Comparison of ENCODE assay signal across 19 mouse cellular contexts in genomic region chr1:33136991-33137390, GRCm38 (mm10).
DNase-seq lines count a peak whose midpoint lies in the region; ATAC-seq lines count a peak whose summit lies in the region.
"Had no signal": no experiment of that assay in that cellular context is flagged by ENCODE, and none has a peak within 500 bp of the region (broad histone marks: within the 10 kb centered on the region; RNA-seq: fewer than 3 reads in every experiment).

No protein-coding gene starts in this region.

- no peak overlapping the region for H3K4me3 ChIP-seq in forebrain, embryonic 14.5 days (ENCODE audit: low read depth, low read length)
- no peak overlapping the region for H3K4me3 ChIP-seq in forebrain, embryonic 11.5 days (ENCODE audit: low read depth, low read length)
- no peak overlapping the region for H3K4me3 ChIP-seq in midbrain, embryonic 15.5 days
- no peak overlapping the region for H3K4me3 ChIP-seq in midbrain, embryonic 11.5 days (ENCODE audit: low read depth, low read length)
- H3K4me3 ChIP-seq: embryonic facial prominence, embryonic 12.5 days; forebrain, embryonic 12.5 days; heart, embryonic 12.5 days; hindbrain, embryonic 10.5 days; intestine, embryonic 15.5 days had no signal

- no peaks in the 10 kb centered on the region for H3K4me1 ChIP-seq in forebrain, embryonic 14.5 days (ENCODE audit: control insufficient read depth, insufficient read depth, low read length)
- no peaks in the 10 kb centered on the region for H3K4me1 ChIP-seq in forebrain, embryonic 11.5 days (replicated peaks; ENCODE audit: control insufficient read depth, insufficient read depth, low read length)
- no peaks in the 10 kb centered on the region for H3K4me1 ChIP-seq in midbrain, embryonic 15.5 days
- no peaks in the 10 kb centered on the region for H3K4me1 ChIP-seq in midbrain, embryonic 11.5 days (ENCODE audit: control insufficient read depth, insufficient read depth, low read length)
- H3K4me1 ChIP-seq: embryonic facial prominence, embryonic 12.5 days; forebrain, embryonic 12.5 days; heart, embryonic 12.5 days; hindbrain, embryonic 10.5 days; intestine, embryonic 15.5 days had no signal

- DNase-seq in forebrain, embryonic 14.5 days (ENCODE audit: low spot score) = peak; percentile 18
- DNase-seq in forebrain, embryonic 11.5 days (ENCODE audit: low spot score) = no peak
- DNase-seq in midbrain, embryonic 11.5 days (ENCODE audit: low spot score, missing footprints) = no peak
- DNase-seq in adrenal gland, postnatal 36 days = peak; percentile 14 to 16
- DNase-seq in c-Kit-positive CD71-positive TER-119-positive erythroid progenitor cells, embryonic 14.5 days (ENCODE audit: low spot score) = no peak
- no peak for DNase-seq in testis, postnatal 14 days (ENCODE audit: low spot score)
- DNase-seq: cerebellum, adult 2 months; cerebellum, postnatal 10 days; embryo, embryonic 11 days; forebrain, postnatal 0 days; gastrocnemius, postnatal 25 days; kidney, adult 18-20 months had no signal

- no peak overlapping the region for H3K9ac ChIP-seq in forebrain, embryonic 14.5 days (ENCODE audit: low read length)
- no peak overlapping the region for H3K9ac ChIP-seq in forebrain, embryonic 11.5 days (ENCODE audit: low read length)
- no peak overlapping the region for H3K9ac ChIP-seq in midbrain, embryonic 15.5 days
- no peak overlapping the region for H3K9ac ChIP-seq in midbrain, embryonic 11.5 days (ENCODE audit: low read length)
- H3K9ac ChIP-seq: embryonic facial prominence, embryonic 12.5 days; forebrain, embryonic 12.5 days; forebrain, postnatal 0 days; heart, embryonic 12.5 days; hindbrain, embryonic 14.5 days; intestine, embryonic 15.5 days had no signal

- 66% methylated on average over 7 of the region's 7 CpGs for WGBS in forebrain, embryonic 14.5 days
- 76% methylated on average over 7 of the region's 7 CpGs for WGBS in forebrain, embryonic 11.5 days
- 50% methylated on average over 7 of the region's 7 CpGs for WGBS in midbrain, embryonic 15.5 days
- 64% methylated on average over 7 of the region's 7 CpGs for WGBS in midbrain, embryonic 11.5 days

- H3K27ac ChIP-seq in forebrain, embryonic 14.5 days (ENCODE audit: low read depth, low read length) = no peak overlapping the region
- no peak overlapping the region for H3K27ac ChIP-seq in forebrain, embryonic 11.5 days (ENCODE audit: low read depth, low read length)
- H3K27ac ChIP-seq in midbrain, embryonic 15.5 days = no peak overlapping the region
- no peak overlapping the region for H3K27ac ChIP-seq in midbrain, embryonic 11.5 days (ENCODE audit: low read depth, low read length)
- H3K27ac ChIP-seq: embryonic facial prominence, embryonic 12.5 days; forebrain, embryonic 12.5 days; hindbrain, embryonic 10.5 days; hindbrain, embryonic 14.5 days; intestine, embryonic 15.5 days had no signal

- ATAC-seq in forebrain, embryonic 14.5 days = peak; percentile 40; the same call in 1 of the 2 replicates
- ATAC-seq in forebrain, embryonic 11.5 days (replicated peaks; ENCODE audit: low FRiP score) = no peak
- ATAC-seq in midbrain, embryonic 15.5 days (replicated peaks) = peak; percentile 79
- ATAC-seq in midbrain, embryonic 11.5 days (ENCODE audit: low FRiP score) = no peak
- ATAC-seq: forebrain, postnatal 0 days; intestine, embryonic 15.5 days had no signal

- H3K36me3 ChIP-seq in forebrain, embryonic 14.5 days (ENCODE audit: control insufficient read depth, insufficient read depth, low read length) = no peaks in the 10 kb centered on the region
- no peaks in the 10 kb centered on the region for H3K36me3 ChIP-seq in forebrain, embryonic 11.5 days (ENCODE audit: control insufficient read depth, insufficient read depth, low read length)
- H3K36me3 ChIP-seq in midbrain, embryonic 15.5 days (replicated peaks) = no peaks in the 10 kb centered on the region
- no peaks in the 10 kb centered on the region for H3K36me3 ChIP-seq in midbrain, embryonic 11.5 days (ENCODE audit: control insufficient read depth, insufficient read depth, low read length)
- H3K36me3 ChIP-seq: embryonic facial prominence, embryonic 12.5 days; forebrain, embryonic 12.5 days; heart, embryonic 12.5 days; hindbrain, embryonic 10.5 days; intestine, embryonic 15.5 days had no signal

- H3K4me2 ChIP-seq in forebrain, embryonic 14.5 days (ENCODE audit: low read length) = no peak overlapping the region
- H3K4me2 ChIP-seq in forebrain, embryonic 11.5 days (ENCODE audit: low read depth, low read length, severe bottlenecking) = no peak overlapping the region
- H3K4me2 ChIP-seq in midbrain, embryonic 15.5 days = no peak overlapping the region
- H3K4me2 ChIP-seq in midbrain, embryonic 11.5 days = no peak overlapping the region
- H3K4me2 ChIP-seq: embryonic facial prominence, embryonic 12.5 days; forebrain, embryonic 12.5 days; heart, embryonic 12.5 days; hindbrain, embryonic 14.5 days; intestine, embryonic 15.5 days had no signal

- H3K9me3 ChIP-seq in forebrain, embryonic 14.5 days (replicated peaks; ENCODE audit: control insufficient read depth, low read length) = no peaks in the 10 kb centered on the region
- H3K9me3 ChIP-seq in forebrain, embryonic 11.5 days (ENCODE audit: control insufficient read depth, low read length) = no peaks in the 10 kb centered on the region
- H3K9me3 ChIP-seq in midbrain, embryonic 15.5 days = no peaks in the 10 kb centered on the region
- H3K9me3 ChIP-seq in midbrain, embryonic 11.5 days (ENCODE audit: control insufficient read depth, low read length) = no peaks in the 10 kb centered on the region
- H3K9me3 ChIP-seq: embryonic facial prominence, embryonic 12.5 days; forebrain, embryonic 12.5 days; heart, embryonic 12.5 days; hindbrain, embryonic 10.5 days; intestine, embryonic 15.5 days had no signal

- no peaks in the 10 kb centered on the region for H3K27me3 ChIP-seq in forebrain, embryonic 14.5 days (replicated peaks; ENCODE audit: control insufficient read depth, insufficient read depth, low read length)
- H3K27me3 ChIP-seq in forebrain, embryonic 11.5 days (ENCODE audit: control insufficient read depth, insufficient read depth, low read length) = no peaks in the 10 kb centered on the region
- no peaks in the 10 kb centered on the region for H3K27me3 ChIP-seq in midbrain, embryonic 15.5 days (replicated peaks)
- H3K27me3 ChIP-seq in midbrain, embryonic 11.5 days (ENCODE audit: control insufficient read depth, insufficient read depth, low read length) = no peaks in the 10 kb centered on the region
- H3K27me3 ChIP-seq: embryonic facial prominence, embryonic 12.5 days; forebrain, embryonic 12.5 days; heart, embryonic 12.5 days; intestine, embryonic 15.5 days had no signal

Comparison
In these comparisons a context has a peak if more than half of its experiments do, and no peak if none do; other contexts are left out.
1. ATAC-seq: peak in forebrain, embryonic 14.5 days (single experiment) and midbrain, embryonic 15.5 days (single experiment); none in forebrain, embryonic 11.5 days (single experiment) and midbrain, embryonic 11.5 days (single experiment).
2. DNase-seq: peak in forebrain, embryonic 14.5 days (single experiment) and adrenal gland, postnatal 36 days (2 of 2); none in forebrain, embryonic 11.5 days (single experiment), midbrain, embryonic 11.5 days (single experiment), c-Kit-positive CD71-positive TER-119-positive erythroid progenitor cells, embryonic 14.5 days (single experiment) and testis, postnatal 14 days (single experiment).